Mouse (Mus musculus): ENCODE measurements around the gene Arid3a.

- TF ChIP-seq POLR2A (IDR thresholded peaks at IDR 0.05; ENCODE audit: low read depth, low read length) (no peak), CTCF (conservative IDR thresholded peaks at IDR 0.05; ENCODE audit: insufficient read depth, insufficient read length, low read depth, low read length) (no peak)
These were observed 43.8 kb downstream of the Arid3a start, which contains the start of gene Grin3b for GRCm38 (mm10) chr10:79970415-79971182.
